Mouse (Mus musculus) ovary, postnatal 10 days (tissue): ENCODE measurements around the gene Olfr1044.
"Not testable (repeated sequence)": the region's sequence is repeated elsewhere in the genome, so short reads cannot be mapped to it uniquely, and the experiment has no call there.

ENCODE experiments used
- DNase-seq: peaks from one replicate; pipeline ENCODE4 v3.0.0; 2022; ENCODE audit warnings: low spot score

Gene Olfr1044

GRCm38 (mm10) chr2:86177720-86178119, at the start of gene Olfr1044:
Olfr1044 (minus strand) TSS chr2:86177820.
- no peak for DNase-seq

GRCm38 (mm10) chr2:86219214-86219613, 41.6 kb upstream of the Olfr1044 start, which contains the start of gene Olfr1046:
Olfr1046 (minus strand) TSS chr2:86219314.
- no peak for DNase-seq

DNA sequence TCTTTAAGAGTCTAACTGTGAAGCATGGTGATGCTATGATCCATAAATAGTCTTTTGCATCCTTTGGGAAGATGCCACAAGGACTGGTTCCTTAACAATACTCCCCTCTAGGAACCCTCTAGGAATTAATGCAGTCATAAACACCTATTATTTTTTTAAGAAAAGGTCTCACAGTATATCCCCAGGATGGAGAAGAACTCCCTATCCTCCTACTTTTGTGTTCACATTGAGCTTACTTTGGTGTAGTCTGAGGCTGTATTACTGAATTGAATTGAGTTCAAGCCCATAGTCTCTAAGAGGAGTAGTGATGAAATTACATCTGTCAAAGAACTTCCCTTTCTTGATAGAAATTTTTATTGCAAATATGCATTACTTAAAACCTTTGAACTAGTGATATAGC, 25.3 kb upstream of the Olfr1044 start, which contains the start of gene Olfr1045:
TSS of gene Olfr1045 (minus strand) at position 101 of the 400 bp plus-strand sequence.
- DNase-seq: no peak

DNA sequence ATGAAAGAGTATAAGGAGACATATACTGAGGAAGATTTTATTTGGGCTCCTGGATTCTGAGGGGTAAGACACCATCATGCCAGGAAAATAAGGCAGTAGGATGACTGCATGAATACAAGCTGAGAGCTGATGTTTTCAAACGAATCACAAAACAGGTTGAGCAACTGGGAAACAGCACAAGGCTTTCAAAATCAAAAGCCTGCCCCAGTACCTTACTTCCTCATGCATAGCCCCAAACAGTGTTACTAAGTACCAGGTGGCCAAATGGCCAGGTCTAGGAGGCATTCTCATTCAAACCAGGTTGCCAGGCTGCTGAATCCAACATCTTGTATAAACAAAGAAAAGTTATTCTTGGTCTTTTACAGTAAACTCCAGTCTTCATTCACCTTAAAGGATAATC, 18.2 kb upstream of the Olfr1044 start:
- DNase-seq: no peak

GRCm38 (mm10) chr2:86185583-86185982, 8.0 kb upstream of the Olfr1044 start, which contains the start of gene Olfr52:
Olfr52 (minus strand) TSS chr2:86185683.
- DNase-seq: no peak

DNA sequence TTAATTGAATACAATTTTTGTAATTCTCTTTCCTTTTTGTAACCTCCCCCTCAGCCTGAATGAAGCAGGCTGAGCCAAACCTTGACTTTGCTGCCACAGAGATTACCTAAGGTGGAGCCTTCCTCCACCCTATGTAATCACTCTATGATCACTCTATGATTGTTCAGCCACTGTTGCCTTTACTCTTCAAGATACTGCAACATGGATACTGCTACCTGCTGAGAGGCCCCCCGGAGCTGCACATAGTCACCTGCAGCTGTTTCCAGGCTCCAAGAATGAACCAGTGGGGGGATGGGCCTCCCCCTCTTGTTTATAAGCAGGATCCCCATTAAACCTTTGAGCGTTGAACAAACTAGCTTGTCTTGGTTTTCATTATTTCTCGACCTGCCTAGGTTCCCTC, 2.3 kb upstream of the Olfr1044 start:
- DNase-seq: no peak

DNA sequence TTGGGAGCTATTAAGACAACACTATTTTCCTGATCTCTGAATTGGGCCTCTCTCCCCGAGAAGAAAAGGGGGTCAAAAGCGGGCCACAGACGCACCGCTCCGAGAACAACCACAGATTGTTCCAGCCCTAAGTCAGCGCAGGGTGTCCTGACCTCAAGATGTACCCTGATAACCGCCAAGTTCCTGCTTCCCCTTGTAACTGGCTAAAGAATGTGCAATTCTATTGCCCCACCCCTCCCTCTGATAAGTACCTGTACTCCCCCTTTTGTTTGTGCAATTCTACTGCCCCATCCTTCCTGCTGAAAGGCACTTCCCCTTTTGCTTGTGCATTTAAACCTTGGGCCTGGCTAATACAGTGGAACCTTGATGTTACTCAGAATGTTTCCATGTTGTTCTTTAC, 2.2 kb downstream of the Olfr1044 start:
- not testable (repeated sequence) for DNase-seq

DNA sequence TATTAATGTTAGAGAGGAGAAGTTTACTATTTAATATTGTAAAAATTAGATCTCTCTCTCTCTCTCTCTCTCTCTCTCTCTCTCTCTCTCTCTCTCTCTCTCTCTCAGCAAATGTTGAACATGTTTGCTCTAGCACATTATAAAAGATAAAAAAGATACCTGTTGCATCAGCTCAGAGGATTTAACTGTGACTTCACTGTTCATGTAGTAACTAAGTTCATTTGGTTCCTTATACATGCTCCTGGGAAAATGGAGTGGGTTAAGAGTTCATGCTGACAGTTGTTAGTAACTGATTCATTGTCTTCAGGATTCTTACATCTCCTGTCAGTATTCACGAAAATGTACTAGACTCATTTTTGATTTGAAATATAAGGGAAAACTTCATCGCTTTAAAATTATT, 10.2 kb downstream of the Olfr1044 start, which contains the start of gene Olfr1043:
TSS of gene Olfr1043 (minus strand) at position 101 of the 400 bp plus-strand sequence.
- no peak for DNase-seq

GRCm38 (mm10) chr2:86161738-86162137, 15.9 kb downstream of the Olfr1044 start, which contains the start of gene Olfr1042:
Olfr1042 (minus strand) TSS chr2:86161838.
- DNase-seq: no peak

DNA sequence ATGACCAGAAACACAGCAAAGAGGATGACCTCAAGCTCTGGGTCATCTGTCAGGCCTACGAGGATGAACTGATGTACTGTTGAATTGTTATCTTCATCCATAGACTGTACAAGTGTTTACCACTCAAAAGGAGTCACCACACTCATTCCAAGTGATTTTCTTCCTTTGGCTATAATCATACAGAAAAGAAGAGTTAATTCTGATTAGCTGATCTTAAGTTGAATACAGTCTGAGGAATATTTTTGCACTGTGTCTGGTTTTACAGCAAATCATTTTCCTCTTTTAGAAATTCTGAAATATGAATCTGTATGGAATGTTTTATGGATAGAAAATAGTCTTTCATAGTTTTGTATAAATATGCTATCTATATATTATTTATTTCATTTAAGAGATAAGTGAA, 31.0 kb downstream of the Olfr1044 start, which contains the start of gene Olfr1040:
TSS of gene Olfr1040 (minus strand) at position 101 of the 400 bp plus-strand sequence.
- no peak for DNase-seq

- no peak for DNase-seq
Observed at GRCm38 (mm10) chr2:86135828-86136227, 41.8 kb downstream of the Olfr1044 start, which contains the start of gene Olfr1039. Olfr1039 (minus strand) TSS chr2:86135928.
